Mouse (Mus musculus) lung, adult 2 months (tissue): Measurements from ENCODE around the gene Gm5460. TPM values are rescaled to one million over a fixed set of nuclear protein-coding genes. Genes with fewer than 3 reads are reported as not detected.

Experiments
- DNase-seq: peaks from one replicate; pipeline ENCODE4 v3.0.0; 2022
- H3K4me1 ChIP-seq: fragments of 200-500 bp; 2 replicates; pipeline ENCODE4 v1.6.1; 2011; ENCODE audit warnings: low read length; ENCODE audit not compliant: control insufficient read depth, insufficient read depth
- H3K4me3 ChIP-seq: fragments of 200-500 bp; replicated peaks from 2 replicates; pipeline ENCODE3; 2011; ENCODE audit warnings: low read depth, mild to moderate bottlenecking, control low read depth, low read length; ENCODE audit errors: extremely low read depth
- CTCF ChIP-seq: fragments of 200-500 bp; IDR thresholded peaks from 2 replicates; pipeline ENCODE4 v1.5.1; 2011; ENCODE audit warnings: mild to moderate bottlenecking, low read length, control low read depth; ENCODE audit not compliant: insufficient read depth
- POLR2A ChIP-seq: fragments of 200-500 bp; IDR thresholded peaks from 2 replicates; pipeline ENCODE4 v1.6.1; 2011; ENCODE audit warnings: low read depth, mild to moderate bottlenecking, control low read depth, low read length, borderline replicate concordance; ENCODE audit errors: extremely low read depth
- WGBS: fragments of 180-500 bp; shearing (Covaris S2); methylation state at CpG from one replicate; pipeline ENCODE4 v1.1.7; 2018; 5-methylcytosine and 5-hydroxymethylcytosine counted together
- polyA plus RNA-seq: library from polyadenylated mRNA; depleted of rRNA; stranded (reverse); fragments of >200 nt; gene quantifications from 2 replicates; pipeline ENCODE4 v1.2.3, GENCODE M21; 2012; rRNA removed

Gene Gm5460
- polyA plus RNA-seq, 1 experiment = not detected

DNA sequence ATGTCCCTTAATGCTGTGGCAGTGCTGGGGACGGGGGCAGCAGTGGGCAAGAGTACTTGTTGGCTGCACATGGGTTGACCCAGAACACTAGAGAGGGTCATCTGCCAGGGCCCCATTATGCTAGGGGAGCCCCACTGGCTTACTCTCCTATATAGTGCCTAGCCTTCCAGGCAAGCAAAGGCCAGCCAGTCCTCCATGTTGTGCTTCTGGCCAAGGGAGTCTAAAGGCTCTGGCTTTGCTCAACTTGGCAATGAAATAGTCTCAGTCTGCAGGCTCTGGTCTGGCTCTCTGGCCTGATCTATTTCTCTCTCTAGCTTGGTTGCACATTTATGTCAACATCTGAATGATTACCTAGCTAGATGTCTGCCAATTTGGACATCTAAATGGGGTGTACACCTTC is 76.3 kb downstream of the Gm5460 start:
- DNase-seq = no peak
- Histone ChIP-seq H3K4me3 (no peak overlapping the region), H3K4me1 (no peaks in the 10 kb centered on the region)
- TF ChIP-seq CTCF (no peak), POLR2A (no peak)
- 84% methylated on average over 1 of the region's 1 CpGs for WGBS

DNA sequence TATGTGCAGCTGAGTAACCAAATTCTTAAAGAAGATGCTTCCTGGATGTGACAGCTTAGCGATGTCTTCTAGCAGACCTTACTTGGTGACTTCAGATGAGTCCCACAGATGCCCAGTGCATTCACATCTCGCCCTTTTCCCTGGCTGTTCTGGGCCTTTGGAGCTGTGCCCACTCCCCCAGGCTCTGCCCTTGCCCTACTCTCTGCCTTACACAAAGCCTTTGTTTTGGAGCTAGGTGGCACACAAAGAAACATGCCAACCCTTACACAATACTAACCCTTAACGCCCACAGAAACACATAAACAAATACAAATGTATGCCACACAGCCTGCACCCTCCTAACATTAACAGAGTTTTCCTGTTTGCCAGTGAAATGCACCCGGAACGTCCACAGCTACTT is 79.6 kb downstream of the Gm5460 start:
- WGBS = 46% methylated on average over 5 of the region's 5 CpGs
- TF ChIP-seq CTCF (no peak), POLR2A (no peak)
- DNase-seq = no peak
- H3K4me1 ChIP-seq = no peaks in the 10 kb centered on the region
- no peak overlapping the region for H3K4me3 ChIP-seq

Other genes with a start within 250 kb of the Gm5460 start
- 14.3 and 15.1 TPM in 2 replicates for gene Gdf10, start 93.2 kb upstream of the Gm5460 start, polyA plus RNA-seq
- 0.25 and 0.45 TPM in 2 replicates for gene Gdf2, start 75.7 kb upstream of the Gm5460 start, polyA plus RNA-seq
- gene Rbp3, start 62.8 kb upstream of the Gm5460 start, polyA plus RNA-seq = not detected in 2 replicates
- gene Zfp488, start 38.0 kb upstream of the Gm5460 start, polyA plus RNA-seq = not detected in 2 replicates
- not detected in 2 replicates for gene Gm30083, start 1.6 kb upstream of the Gm5460 start, polyA plus RNA-seq
- gene Antxrl, start 35.9 kb downstream of the Gm5460 start, polyA plus RNA-seq = not detected in 2 replicates
- gene Anxa8, start 69.2 kb downstream of the Gm5460 start, polyA plus RNA-seq = 13.1 and 21.8 TPM in 2 replicates
- gene A630023A22Rik, start 86.0 kb downstream of the Gm5460 start, polyA plus RNA-seq = not detected in 2 replicates
- gene Npy4r, start 135.7 kb downstream of the Gm5460 start, polyA plus RNA-seq = 0.14 TPM in 2 replicates
- gene Gprin2, start 184.9 kb downstream of the Gm5460 start, polyA plus RNA-seq = 0.15 and 0.59 TPM in 2 replicates
- 10.3 and 12.2 TPM in 2 replicates for gene Syt15, start 202.8 kb downstream of the Gm5460 start, polyA plus RNA-seq